Mouse (Mus musculus) heart, adult 2 months (tissue): ENCODE data around the gene Pdhb. TPM values are rescaled to one million over a fixed set of nuclear protein-coding genes. Genes with fewer than 3 reads are reported as not detected.

Experiments
- DNase-seq, 2 experiments: peaks; one replicate each; pipeline ENCODE4 v3.0.0; 2021
- H3K27ac ChIP-seq: fragments of 200-600 bp; 2 replicates; pipeline ENCODE4 v1.8.1; 2022
- H3K27me3 ChIP-seq: fragments of 200-500 bp; 2 replicates; pipeline ENCODE4 v1.6.1; 2012; ENCODE audit warnings: mild to moderate bottlenecking, low read length, inconsistent platforms, mixed read lengths; ENCODE audit not compliant: control insufficient read depth, insufficient read depth
- H3K36me3 ChIP-seq: fragments of 200-500 bp; 2 replicates; pipeline ENCODE4 v1.6.1; 2012; ENCODE audit warnings: low read length, inconsistent platforms; ENCODE audit not compliant: control insufficient read depth, insufficient read depth
- H3K4me1 ChIP-seq: fragments of 200-500 bp; 2 replicates; pipeline ENCODE4 v1.6.1; 2011; ENCODE audit warnings: low read length; ENCODE audit not compliant: control insufficient read depth, insufficient read depth
- H3K4me3 ChIP-seq: fragments of 200-600 bp; 2 replicates; pipeline ENCODE4 v1.8.1; 2022
- H3K79me2 ChIP-seq: fragments of 200-500 bp; replicated peaks from 2 replicates; pipeline ENCODE4 v1.6.1; 2012; ENCODE audit warnings: mild to moderate bottlenecking, inconsistent platforms, low read length, moderate library complexity, mixed read lengths; ENCODE audit not compliant: control insufficient read depth, insufficient read depth
- H3K9ac ChIP-seq: fragments of 200-500 bp; 2 replicates; pipeline ENCODE4 v1.6.1; 2012; ENCODE audit warnings: low read depth, mild to moderate bottlenecking, control low read depth, inconsistent platforms, low read length, mixed read lengths
- CTCF ChIP-seq: fragments of 200-600 bp; IDR thresholded peaks from 2 replicates; pipeline ENCODE4 v1.8.1; 2022; ENCODE audit warnings: antibody characterized with exemption, mild to moderate bottlenecking, moderate library complexity
- EP300 ChIP-seq: fragments of 200-500 bp; IDR thresholded peaks from 2 replicates; pipeline ENCODE4 v1.6.1; 2011; ENCODE audit warnings: low read depth, low read length, control low read depth; ENCODE audit not compliant: insufficient read depth
- POLR2A ChIP-seq: fragments of 200-500 bp; IDR thresholded peaks from 2 replicates; pipeline ENCODE4 v1.6.1; 2011; ENCODE audit warnings: mild to moderate bottlenecking, low read depth, low read length, control low read depth; ENCODE audit not compliant: insufficient read depth
- WGBS: fragments of 180-500 bp; shearing (Covaris S2); methylation state at CpG from one replicate; pipeline ENCODE4 v1.1.7; 2018; 5-methylcytosine and 5-hydroxymethylcytosine counted together
- intact Hi-C: fragments of 180-260 bp; cut with DNase I; formaldehyde crosslinking; loops from one replicate; pipeline ENCODE4 v1.15.1; 2025
- polyA plus RNA-seq: library from polyadenylated mRNA; depleted of rRNA; stranded (reverse); fragments of >200 nt; gene quantifications from 2 replicates; pipeline ENCODE4 v1.2.3, GENCODE M21; 2012
- total RNA-seq, 2 experiments: library from RNA; stranded (reverse); gene quantifications; 2 replicates each; pipeline ENCODE4 v1.2.3; 2021

The Pdhb gene
- total and polyA plus RNA-seq, 3 experiments, result 324 to 825 (median 722) TPM

- intact Hi-C loops, result loop anchor here (2.0 to 5.0 kb wide), 3 partner anchors 41 to 132 kb away; partner anchors contain the start of genes Pdhb, Pxk and Rpp14
- Histone ChIP-seq H3K9ac (peak within 1 kb of the TSS; percentile 97), H3K27ac (peak within 1 kb of the TSS; percentile 90), H3K4me1 (peaks cover 6% of the 10 kb centered on the region), H3K36me3 (no peaks in the 10 kb centered on the region), H3K79me2 (no peaks in the 10 kb centered on the region), H3K4me3 (peak within 1 kb of the TSS; percentile 89), H3K27me3 (no peaks in the 10 kb centered on the region)
- under 1% methylated on average over 48 of the region's 49 CpGs for WGBS
- DNase-seq, result peak; percentile 99
- TF ChIP-seq CTCF (peak; percentile 84), EP300 (no peak), POLR2A (peak; percentile 68)
These were observed 41.0 kb upstream of the Pdhb start, which contains the start of gene Kctd6 for GRCm38 (mm10) chr14:8213803-8214224. TSS of gene Kctd6 (plus strand) at chr14:8214140.

GRCm38 (mm10) chr14:8212996-8213395, 40.2 kb upstream of the Pdhb start:
- Histone ChIP-seq H3K79me2 (no peaks in the 10 kb centered on the region), H3K9ac (no peak overlapping the region), H3K4me1 (peaks cover 6% of the 10 kb centered on the region), H3K27me3 (no peaks in the 10 kb centered on the region), H3K36me3 (no peaks in the 10 kb centered on the region), H3K4me3 (no peak overlapping the region), H3K27ac (no peak overlapping the region)
- DNase-seq, result no peak
- no peak for TF ChIP-seq EP300
- WGBS, result 76% methylated on average over 2 of the region's 2 CpGs
- intact Hi-C loops, result loop anchor here (2.0 to 5.0 kb wide), 3 partner anchors 40 to 131 kb away; partner anchors contain the start of genes Pdhb, Pxk and Rpp14

DNA sequence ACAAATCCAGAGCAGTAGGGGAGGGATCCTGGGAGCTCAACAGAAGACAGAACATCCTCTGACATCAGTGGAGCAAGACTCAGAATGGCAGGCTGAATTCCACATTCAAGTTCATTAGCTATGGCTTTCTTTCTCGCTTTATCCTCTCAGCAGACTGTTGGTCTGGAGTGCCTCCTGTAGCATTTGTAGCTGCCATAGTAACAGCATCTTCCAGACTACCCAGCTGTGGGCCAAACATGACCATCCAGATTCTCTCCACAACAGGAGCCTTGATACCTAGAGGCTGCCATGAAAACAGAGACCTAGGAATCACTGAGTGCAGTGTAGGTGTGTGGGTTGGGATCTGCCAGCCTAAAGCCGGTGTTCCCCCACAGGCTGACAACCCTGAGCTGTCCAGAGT, 37.1 kb upstream of the Pdhb start:
- 95% methylated on average over 2 of the region's 2 CpGs for whole genome bisulfite sequencing
- TF ChIP-seq POLR2A, result no peak
- TF ChIP-seq CTCF, result no peak
- no peak for TF ChIP-seq EP300
- DNase-seq, result no peak
- no peaks in the 10 kb centered on the region for H3K79me2 ChIP-seq
- no peaks in the 10 kb centered on the region for H3K27me3 ChIP-seq
- no peaks in the 10 kb centered on the region; the same call in 1 of the 2 replicates for H3K4me1 ChIP-seq
- H3K9ac ChIP-seq, result no peak overlapping the region
- no peak overlapping the region for H3K27ac ChIP-seq
- H3K36me3 ChIP-seq, result no peaks in the 10 kb centered on the region
- no peak overlapping the region for H3K4me3 ChIP-seq
- intact Hi-C loops, result loop anchor here (5.0 kb wide), 2 partner anchors 113 to 128 kb away; partner anchors contain the start of genes Pxk and Rpp14

DNA sequence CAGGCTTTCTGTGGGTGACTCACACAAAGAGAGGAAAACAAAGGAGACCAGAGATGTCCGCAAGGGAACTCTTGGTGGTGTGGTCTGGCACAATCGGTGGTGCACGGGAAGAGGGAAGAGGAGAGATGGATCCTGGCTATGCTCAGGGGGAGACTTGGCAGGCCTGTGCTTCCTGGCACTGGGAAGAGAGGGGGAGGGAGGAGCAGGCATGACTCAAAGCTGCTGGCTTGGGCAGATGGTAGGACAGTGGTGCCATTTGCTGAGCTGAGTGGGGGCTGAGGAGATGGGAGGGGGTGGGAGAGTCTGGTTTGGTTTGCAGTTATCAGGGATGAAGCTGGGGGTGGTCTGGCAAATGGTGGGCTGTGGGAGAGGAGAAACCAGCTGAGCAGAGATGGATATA, 36.1 kb upstream of the Pdhb start:
- H3K9ac ChIP-seq, result no peak overlapping the region
- TF ChIP-seq EP300 (no peak), POLR2A (no peak), CTCF (no peak)

GRCm38 (mm10) chr14:8207543-8207942, 34.7 kb upstream of the Pdhb start:
- no peaks in the 10 kb centered on the region for H3K79me2 ChIP-seq
- no peak overlapping the region for H3K9ac ChIP-seq
- no peak for DNase-seq
- WGBS, result 85% methylated on average over 5 of the region's 5 CpGs
- intact Hi-C loops, result no loop called here
- no peak overlapping the region for H3K4me3 ChIP-seq
- TF ChIP-seq POLR2A, result no peak
- no peaks in the 10 kb centered on the region for H3K27me3 ChIP-seq
- H3K4me1 ChIP-seq, result no peaks in the 10 kb centered on the region
- no peaks in the 10 kb centered on the region for H3K36me3 ChIP-seq
- H3K27ac ChIP-seq, result no peak overlapping the region

More for the DNA sequence above, 36.1 kb upstream of the Pdhb start:
- Histone ChIP-seq H3K4me1 (no peaks in the 10 kb centered on the region), H3K27me3 (no peaks in the 10 kb centered on the region), H3K36me3 (no peaks in the 10 kb centered on the region), H3K4me3 (no peak overlapping the region), H3K79me2 (no peaks in the 10 kb centered on the region), H3K27ac (no peak overlapping the region)
- intact Hi-C loops, result no loop called here
- DNase-seq, result no peak
- 45% methylated on average over 3 of the region's 3 CpGs for WGBS

DNA sequence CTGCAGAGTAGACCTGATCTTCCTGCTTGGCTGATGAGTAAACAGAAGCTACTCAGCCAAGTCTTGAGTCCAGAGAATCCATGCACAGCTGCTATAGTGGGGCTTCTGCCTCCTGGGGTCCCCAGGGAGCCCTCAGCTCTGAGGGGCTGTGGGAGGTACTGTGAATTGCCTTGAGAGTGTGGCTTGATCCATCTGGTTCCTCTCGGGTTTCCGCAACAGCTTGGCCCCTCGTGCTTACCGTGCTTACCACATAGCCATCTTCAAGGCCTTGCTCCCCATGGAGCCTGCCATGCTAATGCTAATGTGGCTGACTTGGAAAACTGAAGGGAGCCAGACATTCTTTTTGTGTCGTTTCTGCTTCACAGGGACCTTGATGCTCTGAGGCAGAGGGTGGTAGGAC, 34.3 kb upstream of the Pdhb start:
- H3K27me3 ChIP-seq, result no peaks in the 10 kb centered on the region
- H3K9ac ChIP-seq, result no peak overlapping the region
- no peak overlapping the region for H3K4me3 ChIP-seq
- H3K27ac ChIP-seq, result no peak overlapping the region
- DNase-seq, result no peak
- no peaks in the 10 kb centered on the region for H3K4me1 ChIP-seq
- TF ChIP-seq POLR2A, result no peak
- TF ChIP-seq EP300, result no peak
- H3K36me3 ChIP-seq, result no peaks in the 10 kb centered on the region
- WGBS, result 50% methylated on average over 5 of the region's 5 CpGs
- intact Hi-C loops, result no loop called here
- H3K79me2 ChIP-seq, result no peaks in the 10 kb centered on the region
